Mouse (Mus musculus) cerebellum, adult 2 months (tissue): Measurements from ENCODE around the gene G6pdx. TPM values are rescaled to one million over a fixed set of nuclear protein-coding genes. Genes with fewer than 3 reads are reported as not detected.

Experiments
- DNase-seq, 2 experiments: peaks; one replicate each; pipeline ENCODE4 v3.0.0; 2021
- H3K27ac ChIP-seq: fragments of 200-500 bp; 2 replicates; pipeline ENCODE4 v1.5.1; 2012; ENCODE audit warnings: low read length, control low read depth, inconsistent platforms; ENCODE audit not compliant: insufficient read depth
- H3K27me3 ChIP-seq: fragments of 200-500 bp; 2 replicates; pipeline ENCODE4 v1.6.1; 2012; ENCODE audit warnings: inconsistent platforms, mild to moderate bottlenecking, low read length, moderate library complexity; ENCODE audit not compliant: control insufficient read depth, insufficient read depth
- H3K4me1 ChIP-seq: fragments of 200-500 bp; 2 replicates; pipeline ENCODE4 v1.6.1; 2011; ENCODE audit warnings: low read length; ENCODE audit not compliant: control insufficient read depth, insufficient read depth
- H3K4me3 ChIP-seq: fragments of 200-500 bp; replicated peaks from 2 replicates; pipeline ENCODE3; 2011; ENCODE audit warnings: mild to moderate bottlenecking, low read depth, low read length, control low read depth; ENCODE audit not compliant: insufficient read depth
- CTCF ChIP-seq: fragments of 200-500 bp; IDR thresholded peaks from 2 replicates; pipeline ENCODE4 v1.5.1; 2011; ENCODE audit warnings: low read depth, mild to moderate bottlenecking, control low read depth, low read length, moderate library complexity, borderline replicate concordance; ENCODE audit not compliant: insufficient read depth
- POLR2A ChIP-seq: fragments of 200-500 bp; IDR thresholded peaks from 2 replicates; pipeline ENCODE4 v1.6.1; 2011; ENCODE audit warnings: low read length, control low read depth, borderline replicate concordance; ENCODE audit not compliant: insufficient read depth
- WGBS: fragments of 180-500 bp; shearing (Covaris S2); methylation state at CpG from one replicate; pipeline ENCODE4 v1.1.7; 2018; 5-methylcytosine and 5-hydroxymethylcytosine counted together
- polyA plus RNA-seq: library from polyadenylated mRNA; depleted of rRNA; stranded (reverse); fragments of >200 nt; gene quantifications from 2 replicates; pipeline ENCODE4 v1.2.3, GENCODE M21; 2012; rRNA removed

G6pdx gene
- polyA plus RNA-seq, 1 experiment = 64.7 TPM

DNA sequence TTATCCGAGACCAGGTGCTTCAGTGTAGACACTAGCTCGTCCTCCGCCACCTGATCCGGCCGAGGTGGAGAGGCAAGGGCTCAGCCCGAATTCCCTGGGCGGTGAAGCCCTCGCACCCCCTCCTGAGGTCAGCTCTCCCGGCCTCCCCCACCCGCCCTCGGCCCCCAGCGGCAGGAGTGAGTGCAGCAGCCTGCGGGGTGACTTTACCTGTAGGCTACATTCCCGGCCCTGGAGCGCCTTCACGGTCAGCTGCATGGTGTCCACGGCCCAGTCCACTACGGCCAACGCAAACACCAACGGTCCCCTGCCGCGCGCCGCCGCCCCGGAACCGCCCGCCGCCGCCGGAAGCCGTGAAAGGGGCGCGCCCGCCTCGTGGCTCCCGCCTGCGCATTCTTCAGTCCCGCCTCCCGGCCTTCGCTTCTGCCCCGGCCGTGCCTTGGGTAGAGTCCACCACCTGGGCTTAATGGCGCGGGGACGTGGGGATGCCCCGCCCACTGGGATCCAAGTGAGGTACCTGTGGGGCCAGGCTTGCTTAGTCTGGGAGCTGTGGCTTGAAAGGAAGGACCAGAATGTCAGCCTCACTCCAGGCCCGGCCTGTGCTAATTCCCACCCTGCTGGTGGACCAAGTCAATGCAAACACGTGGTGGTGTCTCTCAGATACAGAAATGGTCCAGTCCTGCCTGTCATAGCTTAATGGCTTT lies 60.6 kb downstream of the G6pdx start:
- Histone ChIP-seq H3K4me3 (peak overlapping the region; percentile 80), H3K27ac (peak overlapping the region; percentile 75; the same call in 1 of the 2 replicates), H3K4me1 (no peaks in the 10 kb centered on the region), H3K27me3 (no peaks in the 10 kb centered on the region)
- TF ChIP-seq POLR2A = 0 out of 2 replicates have a peak, but pooled peaks have one; percentile 16
- TF ChIP-seq CTCF = peak; percentile 31; the same call in 1 of the 2 replicates
- peak; percentile 74 to 75 for DNase-seq
- 6% methylated on average over 46 of the region's 49 CpGs for WGBS

DNA sequence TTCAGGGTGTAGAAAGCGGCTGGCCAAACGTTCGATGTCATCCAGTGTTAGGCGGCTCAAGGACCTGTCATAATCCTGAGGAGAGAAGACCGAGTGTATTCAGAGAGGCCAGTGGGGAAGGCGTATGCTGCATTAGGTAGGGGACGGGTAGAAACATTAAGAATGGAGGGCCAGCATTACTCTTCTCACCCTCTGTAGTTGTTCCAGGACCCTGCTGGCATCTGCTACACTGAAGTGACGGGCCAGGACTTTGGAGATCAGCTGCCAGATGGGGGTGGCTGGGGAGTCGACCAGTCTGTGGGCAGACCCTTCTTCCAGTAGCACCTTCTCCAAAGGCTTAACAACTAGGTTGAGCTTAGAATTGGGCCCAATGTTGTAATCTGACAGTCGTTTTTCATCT lies 61.5 kb downstream of the G6pdx start:
- WGBS = 20% methylated on average over 10 of the region's 10 CpGs
- H3K4me3 ChIP-seq = peak overlapping the region; percentile 80
- TF ChIP-seq CTCF (no peak), POLR2A (no peak)
- H3K4me1 ChIP-seq = no peaks in the 10 kb centered on the region
- DNase-seq = no peak
- H3K27me3 ChIP-seq = no peaks in the 10 kb centered on the region
- peak overlapping the region; percentile 33; the same call in 1 of the 2 replicates for H3K27ac ChIP-seq

Other genes starting within 250 kb of the G6pdx start
- 141 and 162 TPM in 2 replicates for gene Flna, start 179.4 kb downstream of the G6pdx start, polyA plus RNA-seq
- gene Emd, start 174.5 kb downstream of the G6pdx start, polyA plus RNA-seq = 49.0 and 53.6 TPM in 2 replicates
- gene Rpl10, start 158.4 kb downstream of the G6pdx start, polyA plus RNA-seq = 511 and 570 TPM in 2 replicates
- gene Taz, start 147.3 kb downstream of the G6pdx start, polyA plus RNA-seq = 99.4 and 100 TPM in 2 replicates
- 6.4 and 7.5 TPM in 2 replicates for gene Dnase1l1, start 146.9 kb downstream of the G6pdx start, polyA plus RNA-seq
- gene Atp6ap1, start 132.1 kb downstream of the G6pdx start, polyA plus RNA-seq = 506 and 526 TPM in 2 replicates
- gene Gdi1, start 124.2 kb downstream of the G6pdx start, polyA plus RNA-seq = 843 and 859 TPM in 2 replicates
- gene Fam50a, start 116.2 kb downstream of the G6pdx start, polyA plus RNA-seq = 46.2 and 50.7 TPM in 2 replicates
- 52.5 and 69.2 TPM in 2 replicates for gene Plxna3, start 100.1 kb downstream of the G6pdx start, polyA plus RNA-seq
- 68.3 and 72.2 TPM in 2 replicates for gene Lage3, start 75.6 kb downstream of the G6pdx start, polyA plus RNA-seq
- gene Ubl4a, start 56.0 kb downstream of the G6pdx start, polyA plus RNA-seq = 82.0 and 85.3 TPM in 2 replicates
- gene Slc10a3, start 55.8 kb downstream of the G6pdx start, polyA plus RNA-seq = 4.2 and 4.7 TPM in 2 replicates
- gene Fam3a, start 35.9 kb downstream of the G6pdx start, polyA plus RNA-seq = 31.8 and 36.0 TPM in 2 replicates
- gene Ikbkg, start 35.9 kb downstream of the G6pdx start, polyA plus RNA-seq = 22.3 TPM in 2 replicates
- gene Gm6880, start 52.2 kb upstream of the G6pdx start, polyA plus RNA-seq = not detected in 2 replicates
- gene Olfr1326-ps1, start 145.7 kb upstream of the G6pdx start, polyA plus RNA-seq = not detected in 2 replicates
- not detected in 2 replicates for gene Olfr1325, start 163.5 kb upstream of the G6pdx start, polyA plus RNA-seq
- gene Gm5640, start 216.4 kb upstream of the G6pdx start, polyA plus RNA-seq = 0.08 TPM in 1 of 2 replicates, not detected in the other